Mouse (Mus musculus): Measurements from ENCODE around the gene Tomm7. TPM values are rescaled to one million over a fixed set of nuclear protein-coding genes. Genes with fewer than 3 reads are reported as not detected.

The Tomm7 gene
- polyA plus RNA-seq, 1 experiment from 2014 or later, result 75.7 TPM

DNA sequence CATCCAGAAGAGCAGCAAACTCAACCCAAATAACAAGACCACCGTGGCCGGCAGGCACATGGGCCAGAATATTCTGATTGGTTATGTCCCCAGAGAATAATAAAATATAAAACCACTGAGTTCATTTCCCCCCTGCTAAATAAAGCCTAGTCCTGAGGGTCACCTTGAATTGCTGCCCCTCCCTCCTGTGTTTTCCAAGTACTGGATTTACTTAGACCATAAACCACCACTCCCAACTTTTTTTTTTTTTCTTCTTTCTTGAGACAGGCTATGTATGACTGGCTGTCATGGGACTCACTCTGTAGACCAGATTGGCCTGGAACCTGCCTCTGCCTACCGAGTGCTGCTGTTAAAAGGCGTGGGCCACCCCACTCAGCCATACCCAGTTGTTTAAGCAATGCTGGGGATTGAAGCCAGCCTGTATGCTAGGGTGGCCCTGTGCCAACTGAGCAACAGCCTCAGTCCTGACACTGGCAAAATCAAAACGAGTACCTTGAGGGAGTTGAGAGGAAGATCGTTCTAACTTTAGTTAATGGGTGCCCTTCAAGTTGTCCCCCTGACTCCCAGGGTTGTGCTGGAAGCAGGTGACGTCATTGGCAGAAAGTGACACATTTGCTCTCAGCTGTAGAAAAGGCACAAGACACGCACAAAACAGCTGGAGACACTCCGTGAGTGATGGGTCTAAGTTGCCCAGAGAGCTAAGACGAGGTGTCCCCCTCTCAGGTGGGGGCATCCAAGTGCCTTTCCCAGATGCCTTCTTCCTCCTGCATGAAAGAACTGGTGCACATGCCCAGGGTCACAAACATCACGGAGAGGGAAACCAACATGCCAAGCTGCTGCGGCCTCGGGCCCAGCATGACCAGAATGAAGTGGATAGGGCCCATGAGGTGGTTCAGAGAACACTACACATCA is 20.3 kb upstream of the Tomm7 start:
- no peaks in the 10 kb centered on the region for H3K27me3 ChIP-seq (ENCODE audit: control insufficient read depth, insufficient read depth, low read depth, low read length)
- ATAC-seq, result no peak
- no peak overlapping the region for H3K27ac ChIP-seq (ENCODE audit: low read length)
- no peaks in the 10 kb centered on the region; the same call in 1 of the 2 replicates for H3K36me3 ChIP-seq (ENCODE audit: control insufficient read depth, insufficient read depth, low read length)
- no peak overlapping the region for H3K4me3 ChIP-seq (ENCODE audit: low read depth, low read length)
- no peaks in the 10 kb centered on the region for H3K9me3 ChIP-seq (replicated peaks; ENCODE audit: control insufficient read depth, low read length, poor library complexity, severe bottlenecking)
- H3K4me1 ChIP-seq (ENCODE audit: control insufficient read depth, insufficient read depth, low read length), result no peaks in the 10 kb centered on the region
- 93% methylated on average over 13 of the region's 13 CpGs for WGBS
- no peak overlapping the region for H3K4me2 ChIP-seq (ENCODE audit: low read length)
- H3K9ac ChIP-seq (ENCODE audit: low read depth, low read length), result no peak overlapping the region

DNA sequence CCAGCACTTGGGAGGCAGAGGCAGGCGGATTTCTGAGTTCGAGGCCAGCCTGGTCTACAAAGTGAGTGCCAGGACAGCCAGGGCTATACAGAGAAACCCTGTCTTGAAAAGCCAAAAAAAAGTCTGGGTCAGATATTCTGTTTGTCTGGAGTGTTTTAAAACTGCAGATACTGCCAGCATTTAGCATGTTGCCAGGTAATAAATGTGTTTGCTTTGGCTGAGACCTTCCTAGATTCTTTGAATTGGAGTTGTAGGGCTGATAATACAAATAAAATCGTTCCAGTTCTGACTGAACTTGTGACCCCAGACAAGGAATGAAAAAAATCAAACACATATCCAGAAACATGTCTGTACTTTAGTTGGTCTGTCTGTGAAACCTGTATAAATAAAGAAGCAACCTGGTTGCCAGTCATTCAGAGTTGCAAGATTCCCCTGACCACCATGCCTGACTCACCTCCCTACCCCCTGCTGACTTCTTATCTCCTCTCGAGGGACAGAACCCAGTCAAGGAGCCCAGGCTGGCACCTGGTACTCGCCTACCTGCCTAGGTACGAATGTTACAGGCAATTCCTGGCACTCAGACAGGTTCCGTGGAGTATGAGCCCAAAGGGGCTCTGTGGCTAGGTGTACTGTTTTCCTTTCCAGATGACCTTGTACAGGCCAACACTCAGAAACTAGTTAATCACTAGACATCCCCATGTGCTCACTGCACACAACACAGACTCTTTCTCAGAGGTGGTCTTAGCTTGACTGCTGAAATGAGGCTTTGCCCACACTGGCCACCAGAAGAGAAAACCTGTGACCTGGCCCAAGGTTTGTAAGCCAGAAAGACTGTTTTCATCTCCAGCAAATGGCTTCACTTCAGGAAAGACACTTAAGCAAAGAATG is 19.4 kb upstream of the Tomm7 start:
- H3K27me3 ChIP-seq (ENCODE audit: control insufficient read depth, insufficient read depth, low read depth, low read length), result no peaks in the 10 kb centered on the region
- H3K9ac ChIP-seq (ENCODE audit: low read depth, low read length), result no peak overlapping the region
- H3K27ac ChIP-seq (ENCODE audit: low read length), result no peak overlapping the region
- H3K4me1 ChIP-seq (ENCODE audit: control insufficient read depth, insufficient read depth, low read length), result no peaks in the 10 kb centered on the region
- no peaks in the 10 kb centered on the region; the same call in 1 of the 2 replicates for H3K36me3 ChIP-seq (ENCODE audit: control insufficient read depth, insufficient read depth, low read length)
- 87% methylated on average over 7 of the region's 7 CpGs for WGBS
- no peak overlapping the region for H3K4me2 ChIP-seq (ENCODE audit: low read length)
- no peak for ATAC-seq
- H3K4me3 ChIP-seq (ENCODE audit: low read depth, low read length), result no peak overlapping the region
- no peaks in the 10 kb centered on the region for H3K9me3 ChIP-seq (replicated peaks; ENCODE audit: control insufficient read depth, low read length, poor library complexity, severe bottlenecking)

DNA sequence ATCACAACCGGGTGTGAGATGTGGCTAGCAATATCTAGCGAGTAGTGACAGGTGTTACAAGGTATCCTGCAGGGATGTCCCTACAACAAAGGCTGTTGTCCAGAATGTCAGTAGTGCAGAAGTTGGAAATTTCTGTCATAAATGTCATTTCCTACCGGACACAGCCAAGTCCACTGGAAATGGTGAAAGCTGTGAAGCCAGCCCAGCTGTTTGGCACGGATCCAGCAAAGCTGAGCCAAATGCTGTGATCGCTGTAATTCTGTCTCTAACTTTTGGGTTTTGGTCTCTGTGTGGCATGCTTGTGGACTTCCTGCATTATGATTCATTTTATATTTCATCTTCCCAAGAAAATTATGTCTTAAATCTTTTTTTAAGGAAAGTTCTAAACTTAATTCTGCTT is 18.3 kb upstream of the Tomm7 start:
- Histone ChIP-seq H3K4me2 (ENCODE audit: low read length) (no peak overlapping the region), H3K36me3 (ENCODE audit: control insufficient read depth, insufficient read depth, low read length) (no peaks in the 10 kb centered on the region; the same call in 1 of the 2 replicates), H3K9me3 (replicated peaks; ENCODE audit: control insufficient read depth, low read length, poor library complexity, severe bottlenecking) (no peaks in the 10 kb centered on the region), H3K4me1 (ENCODE audit: control insufficient read depth, insufficient read depth, low read length) (no peaks in the 10 kb centered on the region), H3K9ac (ENCODE audit: low read depth, low read length) (no peak overlapping the region), H3K4me3 (ENCODE audit: low read depth, low read length) (no peak overlapping the region), H3K27me3 (ENCODE audit: control insufficient read depth, insufficient read depth, low read depth, low read length) (no peaks in the 10 kb centered on the region), H3K27ac (ENCODE audit: low read length) (no peak overlapping the region)
- no peak for ATAC-seq
- WGBS, result 78% methylated on average over 5 of the region's 5 CpGs

DNA sequence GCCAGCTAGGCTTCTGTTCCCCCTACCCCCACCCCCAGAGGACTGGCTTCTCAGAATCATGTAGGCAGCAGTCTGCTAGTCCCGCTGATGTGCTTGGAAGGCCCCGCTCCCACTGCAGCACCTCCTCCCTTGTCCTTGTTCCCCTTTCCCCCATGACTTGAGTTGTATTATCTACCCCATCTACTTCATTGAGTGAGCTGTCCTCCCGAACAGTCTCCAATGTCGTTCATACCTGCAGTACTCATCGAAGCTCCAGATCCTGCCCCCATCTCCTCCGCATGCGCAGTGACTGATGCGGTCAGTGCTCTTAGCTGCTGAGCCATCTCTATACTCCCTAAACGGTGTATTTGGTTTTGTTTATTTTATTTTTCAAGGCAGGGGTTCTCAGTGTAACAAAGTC is 17.8 kb upstream of the Tomm7 start:
- Histone ChIP-seq H3K36me3 (ENCODE audit: control insufficient read depth, insufficient read depth, low read length) (peaks cover 2% of the 10 kb centered on the region; the same call in 1 of the 2 replicates), H3K9ac (ENCODE audit: low read depth, low read length) (no peak overlapping the region), H3K9me3 (replicated peaks; ENCODE audit: control insufficient read depth, low read length, poor library complexity, severe bottlenecking) (no peaks in the 10 kb centered on the region), H3K4me1 (ENCODE audit: control insufficient read depth, insufficient read depth, low read length) (no peaks in the 10 kb centered on the region), H3K4me3 (ENCODE audit: low read depth, low read length) (no peak overlapping the region), H3K27ac (ENCODE audit: low read length) (no peak overlapping the region), H3K27me3 (ENCODE audit: control insufficient read depth, insufficient read depth, low read depth, low read length) (no peaks in the 10 kb centered on the region), H3K4me2 (ENCODE audit: low read length) (no peak overlapping the region)
- WGBS, result 91% methylated on average over 9 of the region's 9 CpGs
- ATAC-seq, result no peak

DNA sequence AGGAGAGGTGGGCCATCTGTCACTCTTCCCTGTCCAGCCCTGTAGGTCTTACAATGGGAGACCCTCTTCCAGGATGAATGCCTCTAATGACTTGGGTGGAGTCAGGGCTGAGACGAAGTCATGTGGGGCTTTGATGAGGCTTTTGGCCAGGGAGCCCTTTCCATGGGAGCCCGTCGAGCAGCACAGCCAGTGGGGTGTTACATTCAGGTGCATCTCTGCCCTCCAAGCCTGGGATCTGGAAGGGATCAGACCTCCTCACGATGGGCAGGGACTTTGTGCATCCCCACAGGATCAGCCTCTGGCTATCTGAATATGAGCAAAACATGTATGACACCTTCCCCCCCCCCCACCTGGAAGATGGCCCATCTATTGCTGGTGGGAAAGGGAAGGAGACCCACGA is 15.9 kb upstream of the Tomm7 start:
- Histone ChIP-seq H3K4me2 (ENCODE audit: low read length) (no peak overlapping the region), H3K9ac (ENCODE audit: low read depth, low read length) (no peak overlapping the region), H3K4me1 (ENCODE audit: control insufficient read depth, insufficient read depth, low read length) (no peaks in the 10 kb centered on the region), H3K36me3 (ENCODE audit: control insufficient read depth, insufficient read depth, low read length) (peaks cover 7% of the 10 kb centered on the region; the same call in 1 of the 2 replicates), H3K4me3 (ENCODE audit: low read depth, low read length) (no peak overlapping the region), H3K27me3 (ENCODE audit: control insufficient read depth, insufficient read depth, low read depth, low read length) (no peaks in the 10 kb centered on the region), H3K9me3 (replicated peaks; ENCODE audit: control insufficient read depth, low read length, poor library complexity, severe bottlenecking) (no peaks in the 10 kb centered on the region), H3K27ac (ENCODE audit: low read length) (no peak overlapping the region)
- ATAC-seq, result no peak
- WGBS, result 74% methylated on average over 5 of the region's 5 CpGs

DNA sequence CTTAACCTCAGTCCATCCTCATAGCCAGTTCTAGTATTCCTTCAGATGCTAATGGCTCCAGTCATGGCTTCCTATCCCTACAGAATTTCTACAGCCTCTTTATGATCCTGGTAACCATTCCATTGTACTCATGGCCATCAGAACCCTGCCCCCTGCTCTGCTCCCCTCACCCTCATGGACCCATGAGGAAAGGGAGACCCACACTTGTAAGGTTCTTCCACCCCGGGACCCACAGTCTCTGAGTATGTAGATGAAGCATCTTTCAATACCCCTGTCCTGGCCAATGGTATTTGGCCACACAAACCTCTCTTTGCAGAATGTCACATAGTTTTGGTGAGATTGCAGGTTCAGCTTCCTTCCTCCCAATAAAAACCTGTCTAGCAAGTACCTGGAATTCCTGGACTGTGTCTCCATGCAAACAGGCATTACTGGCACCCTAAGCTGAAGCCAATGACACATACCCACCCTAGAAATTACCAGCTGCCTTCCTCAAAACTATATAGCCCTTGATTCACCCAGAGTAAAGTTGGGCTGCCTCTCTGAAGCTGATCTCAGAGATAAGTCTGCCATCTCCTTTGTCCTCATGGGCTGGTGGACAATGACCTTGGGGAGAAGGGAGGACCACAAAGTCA is 15.2 kb upstream of the Tomm7 start:
- Histone ChIP-seq H3K9ac (ENCODE audit: low read depth, low read length) (no peak overlapping the region), H3K4me2 (ENCODE audit: low read length) (no peak overlapping the region), H3K27me3 (ENCODE audit: control insufficient read depth, insufficient read depth, low read depth, low read length) (no peaks in the 10 kb centered on the region), H3K27ac (ENCODE audit: low read length) (no peak overlapping the region), H3K36me3 (ENCODE audit: control insufficient read depth, insufficient read depth, low read length) (peaks cover 9% of the 10 kb centered on the region), H3K9me3 (replicated peaks; ENCODE audit: control insufficient read depth, low read length, poor library complexity, severe bottlenecking) (no peaks in the 10 kb centered on the region), H3K4me3 (ENCODE audit: low read depth, low read length) (no peak overlapping the region), H3K4me1 (ENCODE audit: control insufficient read depth, insufficient read depth, low read length) (no peaks in the 10 kb centered on the region)
- no peak for ATAC-seq
- 82% methylated on average over 1 of the region's 1 CpGs for WGBS

DNA sequence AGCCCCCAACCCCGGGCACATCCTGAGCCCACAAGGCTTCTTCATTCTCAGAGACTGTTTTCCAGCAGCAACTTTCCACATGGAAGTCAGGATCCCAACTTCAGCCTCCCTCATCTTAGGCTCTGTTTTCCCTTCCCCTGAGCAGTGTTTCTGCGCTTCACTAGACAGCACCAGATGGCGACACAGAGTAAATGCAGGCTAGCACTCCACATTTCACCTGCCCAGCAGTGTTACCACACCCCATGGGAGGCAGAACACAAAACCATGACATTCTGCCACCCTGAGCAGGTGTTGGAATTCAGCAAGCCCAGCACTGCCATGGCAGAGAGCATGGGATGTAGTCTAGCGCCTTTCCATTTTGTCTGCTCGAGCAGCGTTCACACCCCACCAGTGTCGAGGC is 14.7 kb upstream of the Tomm7 start:
- Histone ChIP-seq H3K9ac (ENCODE audit: low read depth, low read length) (no peak overlapping the region), H3K4me2 (ENCODE audit: low read length) (no peak overlapping the region), H3K4me3 (ENCODE audit: low read depth, low read length) (no peak overlapping the region), H3K9me3 (replicated peaks; ENCODE audit: control insufficient read depth, low read length, poor library complexity, severe bottlenecking) (no peaks in the 10 kb centered on the region), H3K36me3 (ENCODE audit: control insufficient read depth, insufficient read depth, low read length) (peaks cover 13% of the 10 kb centered on the region), H3K27ac (ENCODE audit: low read length) (no peak overlapping the region), H3K27me3 (ENCODE audit: control insufficient read depth, insufficient read depth, low read depth, low read length) (no peaks in the 10 kb centered on the region), H3K4me1 (ENCODE audit: control insufficient read depth, insufficient read depth, low read length) (no peaks in the 10 kb centered on the region)
- WGBS, result 80% methylated on average over 7 of the region's 7 CpGs
- ATAC-seq, result no peak

DNA sequence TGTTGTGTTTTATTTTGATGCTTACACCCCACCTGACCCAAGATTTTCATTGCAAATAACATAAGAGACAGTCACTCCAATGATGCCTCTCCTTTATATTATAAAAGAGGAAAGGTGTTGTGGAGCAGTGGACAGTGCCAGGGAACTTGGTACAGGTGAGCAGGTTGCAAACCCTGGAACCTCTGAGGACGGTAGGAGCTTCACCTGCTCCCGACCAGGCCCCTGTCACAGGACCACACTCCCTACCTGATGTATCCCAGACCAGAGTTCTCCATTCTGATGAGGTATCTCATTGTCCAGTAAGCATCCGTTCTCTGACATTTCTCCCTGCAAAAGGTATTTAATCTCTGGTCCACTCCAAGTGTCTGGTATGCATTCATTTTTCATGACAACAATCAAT is 14.0 kb upstream of the Tomm7 start:
- Histone ChIP-seq H3K4me3 (ENCODE audit: low read depth, low read length) (no peak overlapping the region), H3K27me3 (ENCODE audit: control insufficient read depth, insufficient read depth, low read depth, low read length) (no peaks in the 10 kb centered on the region), H3K36me3 (ENCODE audit: control insufficient read depth, insufficient read depth, low read length) (peaks cover 13% of the 10 kb centered on the region), H3K9ac (ENCODE audit: low read depth, low read length) (no peak overlapping the region), H3K27ac (ENCODE audit: low read length) (no peak overlapping the region), H3K4me1 (ENCODE audit: control insufficient read depth, insufficient read depth, low read length) (no peaks in the 10 kb centered on the region), H3K4me2 (ENCODE audit: low read length) (no peak overlapping the region), H3K9me3 (replicated peaks; ENCODE audit: control insufficient read depth, low read length, poor library complexity, severe bottlenecking) (no peaks in the 10 kb centered on the region)
- WGBS, result 95% methylated on average over 3 of the region's 3 CpGs
- ATAC-seq, result no peak

All from midbrain, embryonic 16.5 days (tissue).